Mouse (Mus musculus) 3T3-L1 (cell line): ENCODE measurements around the gene Zranb1.
A peak's percentile ranks its signal among the peaks of the same experiment; 100 is the strongest.

ENCODE experiments used
- DNase-seq: peaks from one replicate; pipeline ENCODE4 v3.0.0-alpha.2; 2015; ENCODE audit warnings: low read depth, low spot score

The Zranb1 gene

DNA sequence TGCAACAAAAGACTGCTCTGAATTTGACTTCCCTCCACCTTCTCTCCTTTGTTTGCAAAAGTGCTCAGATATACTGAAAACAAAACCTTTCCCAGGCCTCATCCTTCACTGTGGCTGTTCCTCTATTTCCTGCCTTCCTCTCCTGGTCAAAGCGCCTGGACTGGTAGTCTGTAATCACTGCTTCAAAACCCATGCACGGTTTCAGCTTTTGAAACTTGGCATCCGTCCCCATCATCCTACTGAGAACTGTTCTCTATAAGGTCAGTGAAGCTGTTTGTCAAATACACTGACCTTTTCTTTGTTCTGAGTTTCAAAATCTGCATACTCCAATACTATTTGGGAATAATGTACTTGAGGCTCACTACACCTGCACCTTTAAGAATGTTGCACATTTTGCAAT, 3.7 kb upstream of the Zranb1 start:
- DNase-seq, result no peak

GRCm38 (mm10) chr7:132930055-132930454, 887 bp upstream of the Zranb1 start:
- DNase-seq, result peak; percentile 26

GRCm38 (mm10) chr7:132931560-132932351, 814 bp downstream of the Zranb1 start:
- DNase-seq, result peak; percentile 57

- DNase-seq, result no peak
Measured at GRCm38 (mm10) chr7:132933331-132933730, 2.4 kb downstream of the Zranb1 start.

DNA sequence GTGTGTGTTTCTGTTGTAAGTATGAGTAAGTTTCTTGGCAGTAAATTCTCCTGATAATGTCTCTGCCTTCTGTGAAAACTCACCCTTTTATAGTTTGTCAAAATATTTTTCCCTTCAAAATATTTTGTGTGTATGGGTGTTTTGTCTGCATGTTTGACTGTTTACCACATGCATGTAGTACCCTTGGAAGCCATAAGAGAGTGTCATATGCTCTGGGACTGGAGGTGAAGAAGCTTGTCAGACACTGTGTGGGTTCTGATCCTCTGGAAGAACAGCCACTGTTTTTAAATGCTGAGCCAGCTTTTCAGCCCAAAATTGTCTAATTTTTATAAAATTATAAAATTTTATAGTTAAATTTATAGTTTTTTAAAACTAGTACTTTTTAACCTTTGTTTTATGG, 3.8 kb downstream of the Zranb1 start:
- peak; percentile 12 for DNase-seq

DNA sequence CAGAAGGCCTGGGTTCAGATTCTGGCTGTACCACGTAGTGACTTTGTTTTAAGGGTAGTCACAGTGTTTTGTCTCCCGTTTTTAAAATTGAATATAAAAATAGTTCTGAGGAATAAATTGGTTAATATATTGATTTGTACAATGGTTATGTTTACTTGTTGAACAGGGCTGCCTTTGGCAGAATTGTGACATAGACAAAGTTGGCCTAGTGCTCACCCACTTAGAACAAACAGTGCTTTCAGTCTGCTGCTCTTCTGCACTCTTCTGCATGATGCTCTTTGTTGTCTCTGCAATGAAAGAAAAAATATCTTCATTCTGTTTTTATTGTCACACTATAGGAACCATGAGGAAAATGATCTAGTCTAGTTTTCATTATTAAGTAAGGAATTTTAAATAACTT, 8.2 kb downstream of the Zranb1 start:
- no peak for DNase-seq

DNA sequence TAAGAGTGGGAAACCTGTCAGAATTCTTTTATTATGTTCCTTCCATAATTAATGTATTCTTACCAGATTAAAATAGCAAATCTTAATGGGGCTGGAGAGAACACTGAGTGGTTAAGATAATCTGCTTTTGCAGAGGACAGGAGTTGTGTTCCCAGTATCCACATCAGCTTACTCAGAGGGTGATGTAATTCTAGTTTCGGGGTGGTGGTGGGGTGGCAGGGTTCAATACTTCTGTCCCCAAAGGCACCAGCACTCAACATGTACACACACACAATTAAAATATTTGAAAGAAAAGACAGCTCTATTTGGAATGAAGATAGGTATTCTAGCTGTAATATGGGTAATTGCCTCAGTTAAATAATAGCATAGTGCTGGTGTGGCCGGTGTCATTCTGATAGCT, 9.6 kb downstream of the Zranb1 start:
- DNase-seq, result no peak

DNA sequence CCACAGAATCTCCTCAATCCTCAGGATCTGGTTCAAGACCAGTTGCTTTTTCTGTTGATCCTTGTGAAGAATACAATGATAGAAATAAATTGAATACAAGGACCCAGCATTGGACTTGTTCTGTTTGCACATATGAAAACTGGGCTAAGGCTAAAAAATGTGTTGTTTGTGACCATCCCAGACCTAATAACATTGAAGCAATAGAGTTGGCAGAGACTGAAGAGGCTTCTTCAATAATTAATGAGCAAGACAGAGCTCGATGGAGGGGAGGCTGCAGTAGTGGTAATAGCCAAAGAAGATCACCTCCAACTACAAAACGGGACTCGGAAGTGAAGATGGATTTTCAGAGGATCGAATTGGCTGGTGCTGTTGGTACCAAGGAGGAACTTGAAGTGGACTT, 19.0 kb downstream of the Zranb1 start:
- DNase-seq, result no peak

GRCm38 (mm10) chr7:132950613-132951012, 19.7 kb downstream of the Zranb1 start:
- DNase-seq, result no peak

GRCm38 (mm10) chr7:132964395-132964794, 33.5 kb downstream of the Zranb1 start:
- no peak for DNase-seq

DNA sequence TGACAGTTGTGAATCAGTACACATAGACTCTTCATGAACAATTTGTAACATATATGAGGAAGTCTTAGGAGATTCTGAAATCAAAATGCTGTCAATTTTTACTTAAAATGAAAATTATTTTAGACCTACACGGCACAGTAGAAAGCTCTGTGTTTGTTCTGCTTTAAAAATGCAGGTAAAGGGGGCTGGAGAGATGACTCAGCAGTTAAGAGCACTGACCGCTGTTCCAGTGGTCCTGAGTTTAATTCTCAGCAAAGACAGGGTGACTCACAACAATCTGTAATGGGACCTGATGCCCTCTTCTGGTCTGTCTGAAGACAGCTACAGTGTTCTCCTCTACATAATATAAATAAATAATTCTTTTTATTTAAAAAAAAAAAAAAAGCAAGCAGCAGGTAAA, 34.8 kb downstream of the Zranb1 start:
- DNase-seq, result peak; percentile 38

- DNase-seq, result no peak
Measured at GRCm38 (mm10) chr7:132972079-132972478, 41.1 kb downstream of the Zranb1 start.

- DNase-seq, result no peak
Measured at GRCm38 (mm10) chr7:132976079-132976478, 45.1 kb downstream of the Zranb1 start.

DNA sequence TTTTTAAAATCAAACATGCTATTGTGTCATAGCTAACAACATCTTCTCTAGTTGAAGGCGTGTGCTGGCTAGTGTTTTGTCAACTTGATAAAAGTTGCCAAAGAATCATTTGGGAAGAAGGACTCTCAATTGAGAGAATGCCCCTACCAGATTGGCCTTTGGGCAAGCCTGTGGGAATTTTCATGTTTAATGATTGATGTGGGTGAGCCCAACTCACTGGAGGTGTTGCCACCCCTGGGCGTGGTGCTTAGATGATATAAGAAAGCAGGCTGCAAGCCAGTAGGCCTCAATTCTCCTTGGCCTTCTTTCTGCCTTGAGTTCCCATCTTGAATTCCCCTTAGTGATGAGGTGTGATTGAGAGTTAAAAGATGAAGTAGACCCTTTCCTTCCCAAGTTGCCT, 47.0 kb downstream of the Zranb1 start:
- DNase-seq, result no peak

DNA sequence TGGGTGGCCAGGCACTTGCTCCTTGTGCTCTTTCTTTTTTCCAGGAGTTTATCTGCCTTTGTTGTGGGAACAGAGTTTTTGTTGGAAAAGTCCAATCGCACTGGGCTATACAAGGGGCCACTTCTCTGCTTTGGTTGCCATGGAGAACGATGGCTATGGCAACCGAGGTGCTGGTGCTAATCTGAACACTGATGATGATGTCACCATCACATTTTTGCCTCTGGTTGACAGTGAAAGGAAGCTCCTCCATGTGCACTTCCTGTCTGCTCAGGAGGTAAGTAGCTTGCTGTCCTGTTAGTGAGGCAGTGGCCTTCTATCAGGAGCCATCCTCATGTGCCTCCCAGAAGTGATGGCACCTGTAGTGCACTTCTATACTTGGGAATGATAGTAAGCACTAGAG, 51.7 kb downstream of the Zranb1 start:
- DNase-seq, result no peak

GRCm38 (mm10) chr7:132989839-132990238, 58.9 kb downstream of the Zranb1 start:
- no peak for DNase-seq

GRCm38 (mm10) chr7:132991240-132991900, 60.4 kb downstream of the Zranb1 start:
- DNase-seq, result no peak

- DNase-seq, result no peak
Measured at GRCm38 (mm10) chr7:132992967-132993615, 62.1 kb downstream of the Zranb1 start.

GRCm38 (mm10) chr7:132994120-132994519, 63.2 kb downstream of the Zranb1 start:
- DNase-seq, result no peak

DNA sequence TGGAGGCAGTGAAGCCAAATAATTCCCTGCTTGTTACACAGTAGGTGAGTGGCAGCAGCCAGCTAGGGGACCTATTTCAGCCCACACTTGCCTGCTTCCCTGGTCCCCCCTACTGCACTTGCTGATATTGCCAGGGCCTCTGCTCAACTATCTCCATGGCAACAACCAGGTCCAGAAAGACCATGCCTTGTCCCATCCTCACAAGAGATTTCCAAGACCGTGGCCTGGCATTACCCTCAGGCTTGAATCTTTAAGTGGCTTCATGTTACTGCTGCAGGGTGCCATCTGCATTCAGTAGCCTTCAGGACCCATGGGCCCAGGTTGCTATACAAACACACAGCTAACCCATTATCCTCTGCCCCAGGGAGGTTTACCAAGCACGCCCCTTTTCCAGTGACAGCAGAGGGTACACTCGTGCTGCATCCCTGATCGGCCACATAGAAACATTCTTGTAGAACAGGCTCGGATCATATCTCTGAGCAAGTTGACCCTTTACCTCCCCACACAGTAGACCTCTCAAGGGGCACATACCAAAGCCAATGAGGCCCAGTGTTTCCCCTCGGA, 63.8 kb downstream of the Zranb1 start:
- DNase-seq, result no peak

DNA sequence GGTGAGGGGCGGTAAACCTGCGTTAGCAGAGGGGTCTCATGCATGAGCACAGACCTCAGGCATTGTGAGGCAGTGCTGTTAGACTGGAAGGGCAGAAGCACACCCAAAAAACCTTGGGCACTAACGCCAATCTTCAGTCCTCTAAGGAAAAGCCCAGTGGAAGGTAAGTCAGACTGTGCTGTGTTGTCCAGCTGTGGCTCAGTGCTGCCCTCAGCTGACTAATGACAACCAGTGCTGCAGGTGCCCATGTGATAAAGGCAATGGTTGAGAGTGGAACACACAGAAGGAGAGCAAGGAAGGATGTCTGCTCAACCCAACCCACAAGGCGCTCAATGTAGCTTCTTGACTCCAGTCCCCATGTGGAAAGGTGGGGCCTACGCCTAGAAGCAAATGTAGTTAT, 65.4 kb downstream of the Zranb1 start:
- peak; percentile 49 for DNase-seq

DNA sequence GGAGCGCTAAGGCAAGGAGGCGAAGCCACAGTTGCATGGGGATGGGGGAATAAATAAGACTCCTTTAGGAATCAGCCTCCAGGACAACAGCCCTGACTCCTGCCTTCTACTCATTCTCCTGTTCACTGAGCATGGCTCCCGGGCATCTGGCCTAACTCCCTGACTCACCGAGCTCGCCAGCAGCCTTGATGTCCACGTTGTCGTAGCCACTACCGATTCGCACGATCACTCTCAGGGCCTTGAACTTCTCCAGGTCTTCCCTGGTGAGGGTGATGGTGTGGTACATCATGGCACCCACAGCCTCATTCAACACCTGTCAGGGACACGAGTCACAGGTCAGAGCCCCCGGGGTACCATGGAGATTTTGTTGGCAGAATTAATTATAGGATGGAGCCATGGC, 67.7 kb downstream of the Zranb1 start:
- no peak for DNase-seq
